Mouse (Mus musculus) common myeloid progenitor, adult 5-6 weeks (primary cell): ENCODE measurements around the gene Olfr96. TPM values are rescaled to one million over a fixed set of nuclear protein-coding genes. Genes with fewer than 3 reads are reported as not detected.
"Not testable (repeated sequence)": the region's sequence is repeated elsewhere in the genome, so short reads cannot be mapped to it uniquely, and the experiment has no call there.

Experiments used
- ATAC-seq: replicated peaks from 2 replicates; pipeline ENCODE4 v1.8.0; 2016; ENCODE audit warnings: low read depth, mild to moderate bottlenecking, moderate TSS enrichment, inconsistent platforms; ENCODE audit not compliant: poor library complexity, severe bottlenecking
- total RNA-seq: library from RNA; stranded (forward); fragments of 200-1000, 187-1606 nt; gene quantifications from 2 replicates; pipeline ENCODE4 v1.2.3, GENCODE M21; 2017

Gene Olfr96
- not detected in 2 replicates for total RNA-seq

DNA sequence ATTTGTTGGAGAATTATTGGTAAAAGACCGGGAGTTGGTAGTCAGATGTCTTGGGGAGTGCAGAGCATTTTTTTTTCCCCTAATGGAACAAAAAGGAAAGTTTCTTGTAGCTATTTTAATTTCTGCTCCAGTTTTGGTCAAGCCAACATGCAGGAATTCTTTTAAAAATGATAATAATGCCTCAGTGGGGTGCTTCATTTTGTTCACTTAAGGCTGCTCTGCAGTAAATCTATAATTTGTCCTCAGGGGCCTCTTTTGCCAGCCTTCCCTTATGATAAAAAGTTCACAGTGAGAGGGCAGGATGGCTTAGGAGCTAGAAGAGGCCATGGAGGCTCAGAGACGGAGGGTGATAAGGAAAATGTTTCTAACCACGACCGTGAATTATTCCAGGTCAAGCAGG lies at the start of gene Olfr96:
Olfr96 (plus strand) TSS at position 301 of the 400 bp plus-strand sequence.
- no peak for ATAC-seq

DNA sequence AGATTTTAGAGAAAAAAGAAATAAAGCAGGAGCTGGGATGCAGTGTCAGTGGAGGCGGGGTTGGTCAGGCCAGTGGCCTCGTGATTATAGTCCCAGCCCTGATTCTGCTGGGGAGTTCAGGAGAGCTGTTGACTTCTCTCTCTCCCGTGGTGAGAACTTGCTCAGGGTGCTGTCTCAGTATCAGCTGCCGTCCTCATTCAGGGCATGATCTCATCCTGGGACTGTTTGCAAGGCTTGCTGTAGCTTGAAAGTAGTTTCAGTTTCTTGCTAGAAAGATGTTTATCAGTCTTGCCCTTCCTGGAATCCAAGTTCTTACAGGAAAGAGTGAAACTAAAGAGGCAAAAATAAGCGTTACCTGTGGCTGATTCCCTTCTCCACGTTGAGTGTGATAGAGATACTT lies 34.5 kb upstream of the Olfr96 start:
- no peak for ATAC-seq

DNA sequence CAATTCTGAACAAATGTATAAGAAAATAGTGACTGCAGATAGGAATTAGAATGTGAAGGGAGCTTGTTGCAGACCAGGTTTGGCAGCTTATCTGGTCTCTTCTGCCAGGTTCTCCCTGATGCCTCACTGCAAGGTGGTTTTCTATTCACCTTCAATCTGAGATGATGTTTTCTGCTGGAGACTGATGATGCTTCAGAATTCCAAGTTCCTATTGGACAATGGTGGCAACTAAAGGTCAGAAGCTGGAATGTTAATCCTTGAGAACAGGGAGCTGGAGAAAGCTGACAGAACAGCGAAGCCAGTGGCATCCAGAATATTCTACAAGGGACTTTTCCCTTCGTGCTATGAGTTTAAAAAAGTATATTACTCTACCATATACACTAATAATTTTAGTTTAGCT lies 29.2 kb upstream of the Olfr96 start:
- no peak for ATAC-seq

DNA sequence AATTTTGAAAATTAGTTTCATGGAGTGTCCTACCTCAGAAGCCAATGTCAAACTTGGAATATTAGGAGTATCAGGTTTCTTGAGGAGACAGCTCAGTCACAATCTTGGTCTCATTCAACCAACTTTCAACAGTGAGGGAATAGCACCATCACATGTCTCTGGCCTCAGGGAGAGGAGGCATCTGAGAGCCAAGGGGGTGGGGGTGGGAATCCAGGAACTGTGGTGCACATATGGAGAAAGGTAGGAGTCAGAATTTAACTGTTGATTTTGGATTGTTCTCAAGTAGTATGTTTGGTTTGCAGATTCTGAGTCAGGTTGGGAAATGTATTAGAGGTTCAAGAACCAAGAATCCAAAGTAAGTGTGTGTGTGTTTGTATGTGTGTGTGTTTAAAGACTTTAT lies 26.9 kb upstream of the Olfr96 start:
- ATAC-seq, result no peak

DNA sequence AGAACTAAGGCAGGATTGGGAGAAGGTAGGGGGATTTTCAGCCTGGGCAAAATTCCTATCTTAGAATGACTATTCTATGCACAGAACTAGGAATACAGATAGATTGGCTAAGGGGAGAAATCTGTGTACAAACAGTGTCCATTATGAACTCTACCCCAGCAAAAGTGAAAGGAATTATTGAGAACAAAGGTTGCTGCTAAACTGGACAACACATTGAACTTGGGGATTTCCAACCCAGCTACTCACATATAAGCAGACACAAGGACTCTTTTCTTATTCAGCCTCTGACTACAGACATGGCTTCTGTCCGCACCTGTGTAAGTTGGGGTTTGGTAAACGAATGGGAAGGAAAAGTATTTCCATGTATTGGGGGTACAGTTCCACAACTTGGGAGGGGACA lies 26.3 kb upstream of the Olfr96 start, which contains the start of gene Ubd:
Ubd (plus strand) TSS at position 237 of the 400 bp plus-strand sequence.
- ATAC-seq, result no peak

DNA sequence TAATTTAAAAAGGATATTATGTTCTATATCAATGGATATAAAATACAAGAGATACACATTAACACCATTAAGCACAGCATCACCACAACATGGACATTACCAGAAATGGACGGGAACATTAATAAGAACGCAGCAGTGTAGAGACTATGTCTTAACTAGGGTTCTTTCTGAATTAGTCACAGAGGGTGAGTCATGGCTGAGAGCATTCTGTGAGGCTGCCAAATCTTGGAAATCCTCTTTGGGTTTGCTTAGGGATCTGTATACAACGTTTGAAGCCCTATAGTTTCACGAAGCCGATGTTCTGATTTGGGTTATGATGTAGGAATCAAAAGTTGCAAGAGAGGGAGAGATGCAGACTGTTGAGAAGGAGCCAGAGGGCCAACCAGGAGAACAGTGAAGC lies 25.2 kb upstream of the Olfr96 start:
- ATAC-seq, result no peak

DNA sequence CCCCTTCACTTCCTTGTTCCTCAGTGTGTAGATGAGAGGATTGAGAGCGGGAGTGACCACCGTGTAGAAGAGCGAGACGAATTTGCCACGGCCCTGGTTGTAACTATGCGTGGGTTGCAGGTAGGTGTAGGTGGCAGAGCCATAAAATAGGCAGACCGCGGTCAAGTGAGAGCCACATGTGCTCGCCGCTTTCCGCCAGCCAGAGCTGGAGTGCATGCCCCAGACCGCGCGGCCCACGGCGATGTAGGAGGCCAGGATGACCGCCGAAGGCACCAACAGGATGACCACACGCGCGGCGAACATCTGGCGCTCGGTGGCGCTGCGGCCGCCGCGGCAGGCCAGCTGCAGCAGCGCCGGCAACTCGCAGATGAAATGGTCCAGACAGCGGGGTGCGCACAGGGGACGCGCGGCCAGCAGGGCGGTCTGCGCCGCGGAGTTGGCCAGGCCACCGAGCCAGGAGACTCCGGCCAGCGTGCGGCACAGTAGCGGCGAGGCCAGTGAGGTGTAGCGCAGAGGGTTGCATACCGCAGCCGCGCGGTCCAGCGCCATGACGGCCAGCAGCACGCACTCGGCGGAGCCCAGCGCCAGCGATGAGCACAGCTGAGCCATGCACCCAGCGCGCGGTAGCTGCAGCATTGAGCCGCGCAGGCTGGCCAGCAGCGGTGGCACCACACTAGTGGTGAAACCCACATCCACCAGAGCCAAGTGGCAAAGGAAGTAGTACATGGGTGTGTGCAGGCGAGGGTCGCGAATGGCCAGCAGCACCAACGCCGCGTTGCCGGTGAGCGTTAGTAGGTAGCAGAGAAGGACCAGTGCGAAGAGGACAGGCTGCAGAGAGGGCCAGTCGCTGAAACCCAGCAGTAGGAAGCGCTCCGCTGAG lies 22.9 kb upstream of the Olfr96 start:
- peak; percentile 58 for ATAC-seq

DNA sequence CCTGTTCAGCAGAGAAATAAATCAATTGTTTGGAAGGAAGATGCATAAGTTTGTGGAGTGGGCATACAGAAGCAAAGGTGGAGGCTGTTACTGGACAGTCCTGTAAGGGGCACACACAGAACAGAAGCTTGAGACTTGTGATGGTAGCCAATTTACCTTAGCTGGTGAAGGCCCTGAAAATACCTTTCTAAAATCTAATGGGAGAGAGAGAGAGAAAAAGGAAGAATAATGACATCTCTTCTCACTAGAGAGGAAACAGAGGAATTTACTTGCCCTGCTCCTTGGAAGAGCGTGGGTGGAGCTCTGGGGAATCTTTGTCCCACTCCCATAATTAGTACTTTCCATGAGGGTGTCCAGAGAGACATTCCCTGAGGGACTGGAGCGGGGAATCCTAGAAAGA lies 19.1 kb upstream of the Olfr96 start, which contains the start of gene Olfr94:
Olfr94 (minus strand) TSS at position 101 of the 400 bp plus-strand sequence.
- ATAC-seq, result no peak

DNA sequence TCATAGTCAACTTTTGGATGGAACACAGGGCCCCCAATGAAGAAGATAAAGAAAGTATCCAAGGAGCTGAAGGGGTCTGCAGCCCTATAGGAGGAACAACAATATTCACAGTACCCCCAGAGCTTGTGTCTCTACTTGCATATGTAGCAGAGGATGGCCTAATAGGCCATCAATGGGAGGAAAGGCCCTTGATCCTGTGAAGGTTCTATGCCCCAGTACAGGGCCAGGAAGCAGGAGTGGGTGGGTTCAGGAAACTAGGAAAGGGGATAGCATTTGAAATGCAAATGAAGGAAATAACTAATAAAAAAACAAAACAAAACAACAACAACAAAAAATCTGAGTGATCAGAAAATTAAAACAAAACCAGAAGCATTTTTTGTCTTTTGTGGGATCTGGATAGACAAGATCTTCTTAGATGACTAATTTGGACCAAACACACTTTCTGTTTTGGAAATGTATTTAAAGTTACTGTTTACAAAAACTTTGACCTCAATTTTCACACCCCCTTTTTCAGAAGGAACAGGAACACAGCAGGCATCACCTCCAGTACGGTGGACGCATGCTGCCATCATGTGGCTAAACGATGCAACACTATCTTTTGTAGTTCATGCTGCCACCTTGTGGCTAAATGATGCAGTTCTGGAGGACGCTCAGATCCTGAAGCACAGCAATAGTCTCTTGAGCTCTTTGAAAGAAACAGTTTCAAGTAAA lies 16.6 kb upstream of the Olfr96 start:
- peak; percentile 100 for ATAC-seq

DNA sequence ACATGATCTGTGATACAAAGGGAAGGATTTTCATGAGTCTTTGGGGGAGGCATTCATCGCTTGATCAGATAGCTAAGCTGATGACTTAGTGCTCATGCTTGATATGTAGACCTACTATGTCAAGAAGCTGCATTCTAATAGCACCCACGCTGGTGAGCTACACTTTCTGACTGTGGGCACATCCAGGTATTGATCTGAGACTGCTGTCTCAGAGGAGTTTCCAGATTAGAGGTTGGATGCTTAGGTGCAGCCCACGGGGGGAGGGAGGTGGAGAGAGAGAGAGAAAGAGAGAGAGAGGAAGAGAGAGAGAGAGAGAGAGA lies 16.1 kb upstream of the Olfr96 start:
- ATAC-seq, result no peak

DNA sequence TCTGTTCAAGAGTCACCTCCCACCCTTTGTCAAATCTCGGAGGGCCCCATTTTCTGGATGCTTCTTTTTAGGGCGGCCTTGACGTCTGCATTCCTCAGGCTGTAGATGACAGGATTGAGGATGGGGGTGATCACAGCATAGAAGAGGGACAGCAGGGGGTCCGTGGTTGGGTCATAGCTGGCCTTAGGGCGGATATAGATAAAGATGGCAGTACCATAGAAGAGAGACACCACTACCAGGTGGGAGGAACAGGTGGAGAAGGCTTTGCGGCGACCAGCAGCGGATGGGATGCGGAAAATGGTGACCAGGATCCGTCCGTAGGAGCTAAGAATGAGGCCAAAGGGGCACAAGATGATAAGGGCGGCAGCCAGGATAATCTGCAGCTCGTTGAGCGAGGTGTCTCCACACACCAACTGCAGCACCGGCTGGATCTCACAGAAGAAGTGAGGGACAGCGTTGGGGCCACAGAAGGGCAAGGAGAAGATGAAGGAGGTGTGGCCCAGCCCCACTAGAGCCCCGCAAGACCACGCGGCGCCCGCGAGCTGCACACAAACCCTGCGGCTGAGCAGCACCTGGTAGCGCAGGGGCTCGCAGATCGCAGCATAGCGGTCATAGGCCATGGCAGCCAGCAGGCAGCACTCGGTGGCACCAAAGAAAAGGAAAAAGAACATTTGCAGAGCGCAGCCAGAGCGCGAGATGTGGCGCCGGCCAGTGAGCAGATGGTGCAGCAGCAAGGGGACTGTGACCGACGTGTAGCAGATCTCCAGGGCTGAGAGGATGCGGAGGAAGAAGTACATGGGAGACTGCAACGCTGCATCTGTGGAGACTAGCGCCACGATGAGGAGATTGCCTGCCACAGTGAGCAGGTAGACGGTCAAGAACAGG lies 8.8 kb upstream of the Olfr96 start:
- ATAC-seq, result no peak; the same call in 1 of the 2 replicates

DNA sequence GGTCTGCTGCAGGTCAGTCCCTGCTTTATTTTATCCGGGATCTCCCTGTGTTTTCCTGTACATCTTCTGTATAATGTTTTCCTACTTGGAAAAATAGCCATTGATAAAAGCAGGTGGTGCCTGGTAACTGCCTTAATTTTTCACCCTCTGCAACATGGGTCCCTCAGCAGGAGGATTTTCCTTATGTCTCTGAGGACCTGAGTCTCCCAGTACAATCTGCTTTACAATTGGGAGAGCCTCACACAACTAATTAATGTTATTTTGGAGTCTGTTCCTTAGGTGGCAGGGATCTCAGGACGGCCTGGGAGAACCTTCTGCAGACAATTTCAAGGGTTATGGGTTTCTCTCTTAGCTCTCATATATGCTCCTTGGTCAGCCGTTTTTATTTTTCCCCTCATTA lies 6.9 kb upstream of the Olfr96 start, which contains the start of gene Olfr95:
Olfr95 (minus strand) TSS at position 101 of the 400 bp plus-strand sequence.
- ATAC-seq, result no peak

DNA sequence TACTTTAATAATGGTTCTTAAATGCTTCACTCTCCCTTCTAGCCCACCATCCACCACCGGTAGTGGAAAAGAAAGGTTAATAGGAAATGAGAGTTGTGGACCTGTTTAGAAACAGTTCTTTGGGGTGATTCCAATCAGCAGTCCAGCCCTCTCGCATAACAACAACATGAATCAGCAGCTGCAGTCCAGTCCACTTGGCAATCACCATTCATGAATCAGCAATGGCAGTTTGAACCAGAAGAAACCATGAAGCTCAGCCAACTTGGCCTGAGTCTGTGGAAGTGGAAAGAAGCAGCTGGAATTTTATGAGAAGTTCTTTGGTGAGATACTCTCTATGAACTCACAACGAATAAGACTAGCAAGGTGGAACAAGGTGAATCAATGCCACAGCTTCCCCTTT lies 1.5 kb upstream of the Olfr96 start:
- ATAC-seq, result no peak

DNA sequence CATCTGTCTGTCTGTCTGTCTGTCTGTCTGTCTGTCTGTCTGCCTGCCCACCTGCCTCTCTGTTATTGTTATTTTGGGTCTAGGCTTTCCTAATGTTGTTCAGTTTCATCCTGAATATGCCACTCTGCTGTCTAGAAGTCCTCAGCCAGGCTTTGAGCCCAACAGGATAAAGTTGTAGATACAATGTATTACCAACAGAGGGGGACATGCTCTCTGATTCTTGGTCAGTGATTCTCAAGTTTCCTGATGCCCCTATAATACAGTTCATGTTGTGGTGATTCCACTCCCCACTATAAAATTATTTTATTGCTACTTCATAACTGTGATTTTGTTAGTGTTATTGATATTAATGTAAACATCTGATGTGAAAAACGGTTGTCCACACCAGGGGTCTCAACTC lies 1.9 kb downstream of the Olfr96 start:
- ATAC-seq, result 0 out of 2 replicates have a peak, but pooled peaks have one; percentile 47

DNA sequence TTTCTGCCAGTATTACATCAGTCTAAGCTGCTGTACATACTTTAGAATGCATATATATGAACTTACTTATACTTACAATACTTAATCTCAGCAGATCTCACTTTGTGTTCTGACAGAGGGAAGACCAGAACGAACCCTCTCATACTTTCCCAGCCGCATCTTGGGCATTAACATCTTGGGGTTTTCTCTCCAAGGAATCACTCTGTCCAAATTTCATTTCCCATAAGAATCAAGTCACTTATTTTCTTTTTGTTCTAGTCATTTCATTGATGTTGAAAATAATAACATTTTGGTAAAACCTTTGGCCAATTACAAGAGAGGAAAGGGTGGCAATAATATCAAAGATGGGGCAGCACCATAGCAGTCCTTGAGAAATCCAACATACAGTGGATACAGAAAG lies 17.3 kb downstream of the Olfr96 start, which contains the start of gene Olfr97:
Olfr97 (minus strand) TSS at position 101 of the 400 bp plus-strand sequence.
- not testable (repeated sequence) for ATAC-seq

DNA sequence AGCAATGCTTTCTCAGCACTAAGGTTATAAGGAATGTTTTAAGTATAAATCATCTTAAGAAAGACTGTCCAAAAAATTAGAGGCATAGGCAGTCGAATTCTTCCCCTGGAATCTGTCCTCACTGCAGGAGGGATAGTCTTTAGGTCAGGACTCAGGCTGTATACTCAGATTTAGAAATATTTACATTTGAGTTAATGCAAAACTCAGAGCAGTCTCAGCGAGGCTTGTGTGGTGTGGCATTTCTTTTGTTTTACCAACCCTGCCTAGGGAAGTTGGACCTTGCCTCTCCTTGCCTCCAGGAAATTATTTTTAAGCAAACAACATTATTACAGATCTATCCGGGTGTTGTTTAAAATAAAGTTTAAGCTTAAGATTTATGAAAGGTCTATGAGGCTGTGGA lies 22.3 kb downstream of the Olfr96 start:
- ATAC-seq, result no peak

DNA sequence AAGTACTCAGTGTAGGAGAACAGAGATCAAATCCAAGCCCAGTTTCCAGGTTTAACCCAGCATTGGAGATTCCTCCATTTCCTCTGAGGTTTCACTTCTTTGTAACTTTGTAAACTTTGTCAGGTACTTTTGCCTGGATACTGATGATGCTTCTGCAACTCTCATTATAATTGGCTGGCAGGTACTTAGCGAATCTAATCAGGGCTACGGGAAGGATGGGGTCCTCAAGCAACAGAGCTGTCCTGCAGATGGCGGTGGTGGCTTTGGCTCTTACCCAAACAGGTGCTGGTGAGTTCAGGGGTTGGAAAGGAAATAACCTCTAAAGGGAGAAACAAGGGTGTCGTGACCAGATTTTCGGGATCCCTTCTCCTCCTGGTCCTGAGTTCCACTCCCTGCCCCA lies 26.8 kb downstream of the Olfr96 start:
- peak; percentile 96 for ATAC-seq

DNA sequence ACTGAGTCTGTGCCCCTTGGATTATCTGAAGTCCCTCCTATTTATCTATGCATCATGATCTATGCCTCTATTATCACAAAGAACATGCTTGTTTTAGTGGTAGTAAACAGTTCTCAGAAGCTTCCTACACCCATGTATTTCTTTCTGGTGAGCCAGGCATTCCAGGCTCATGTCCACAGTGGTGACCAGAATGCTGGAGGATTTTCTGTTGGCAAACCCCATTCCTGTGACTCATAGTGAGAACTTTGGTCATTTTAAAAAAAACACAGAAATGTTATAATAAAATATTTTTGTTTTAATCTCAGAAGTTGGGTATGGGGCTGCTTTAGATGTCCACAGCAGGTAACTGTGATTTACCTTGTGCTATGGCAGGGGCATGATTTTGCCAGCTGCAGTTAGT lies 29.5 kb downstream of the Olfr96 start:
- no peak for ATAC-seq

DNA sequence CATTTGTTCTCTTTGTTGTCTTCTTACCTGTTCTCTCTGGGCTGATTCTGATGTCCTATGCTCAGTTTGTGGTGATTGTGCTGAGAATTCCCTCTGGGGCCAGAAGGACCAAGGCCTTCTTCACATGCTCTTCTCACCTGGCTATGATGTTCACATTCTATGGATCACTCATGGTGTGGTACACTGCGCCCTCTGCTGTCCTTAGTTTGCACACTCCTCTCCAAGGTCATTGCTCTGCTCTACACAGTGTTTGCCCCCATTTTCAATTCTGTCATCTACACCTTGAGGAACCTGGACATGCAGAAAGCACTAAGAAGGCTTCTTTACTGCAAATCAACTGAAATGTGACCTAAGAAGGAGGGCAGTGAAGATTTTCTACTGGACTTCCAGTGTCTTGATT lies 30.6 kb downstream of the Olfr96 start:
- ATAC-seq, result peak; percentile 87

DNA sequence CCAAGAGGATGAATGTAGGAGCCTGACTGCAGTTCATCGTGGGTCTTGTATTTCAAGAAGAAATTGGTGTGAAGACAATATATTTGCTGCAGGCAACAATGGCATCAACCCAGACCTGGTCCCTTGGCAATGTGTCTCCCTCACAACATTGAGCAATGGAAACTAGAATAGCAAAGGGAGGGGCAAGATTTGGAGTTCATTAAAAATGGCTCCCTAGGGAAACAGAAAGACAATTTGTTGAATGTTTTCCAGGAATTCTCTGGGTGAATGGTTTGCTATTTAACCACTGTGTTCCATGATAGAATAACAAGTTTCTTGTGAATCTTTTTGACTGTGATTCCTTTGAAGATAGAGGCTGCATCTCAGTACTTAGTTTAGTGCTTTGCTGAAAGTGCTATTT lies 43.7 kb downstream of the Olfr96 start, which contains the start of gene Olfr98:
Olfr98 (minus strand) TSS at position 124 of the 400 bp plus-strand sequence.
- ATAC-seq, result no peak
